Mouse (Mus musculus) olfactory bulb, adult 2 months (tissue): ENCODE data around the gene Scyl3. TPM values are rescaled to one million over a fixed set of nuclear protein-coding genes. Genes with fewer than 3 reads are reported as not detected.

Source experiments
- H3K27ac ChIP-seq: fragments of 200-500 bp; 2 replicates; pipeline ENCODE4 v1.5.1; 2012; ENCODE audit warnings: low read depth, low read length; ENCODE audit not compliant: insufficient read depth
- H3K4me1 ChIP-seq: fragments of 200-500 bp; 2 replicates; pipeline ENCODE4 v1.6.1; 2012; ENCODE audit warnings: low read length; ENCODE audit not compliant: control insufficient read depth, insufficient read depth
- H3K4me3 ChIP-seq: fragments of 200-500 bp; 2 replicates; pipeline ENCODE4 v1.5.1; 2012; ENCODE audit warnings: mild to moderate bottlenecking, low read depth, low read length, moderate library complexity; ENCODE audit not compliant: insufficient read depth
- CTCF ChIP-seq: fragments of 200-500 bp; IDR thresholded peaks from 2 replicates; pipeline ENCODE4 v1.5.1; 2012; ENCODE audit warnings: low read depth, mild to moderate bottlenecking, low read length, moderate library complexity; ENCODE audit not compliant: insufficient read depth
- POLR2A ChIP-seq: fragments of 200-500 bp; IDR thresholded peaks from 2 replicates; pipeline ENCODE4 v1.6.1; 2012; ENCODE audit warnings: mild to moderate bottlenecking, low read depth, low read length, moderate library complexity; ENCODE audit not compliant: insufficient read depth
- WGBS: fragments of 180-500 bp; shearing (Covaris S2); methylation state at CpG from one replicate; pipeline ENCODE4 v1.1.7; 2018; 5-methylcytosine and 5-hydroxymethylcytosine counted together
- polyA plus RNA-seq: library from polyadenylated mRNA; stranded (reverse); fragments of >200 nt; gene quantifications from 2 replicates; pipeline ENCODE4 v1.2.4, GENCODE M21; 2012; ENCODE audit warnings: low replicate concordance; ENCODE audit not compliant: missing spikeins, insufficient read depth, insufficient read length

Scyl3 gene
- polyA plus RNA-seq, 1 experiment: not detected

- Histone ChIP-seq H3K4me3 (no peak overlapping the region), H3K4me1 (no peaks in the 10 kb centered on the region), H3K27ac (no peak overlapping the region)
- TF ChIP-seq CTCF: no peak
- TF ChIP-seq POLR2A: no peak
- 61% methylated on average over 11 of the region's 11 CpGs for WGBS
These were observed 20.5 kb upstream of the Scyl3 start for GRCm38 (mm10) chr1:163908389-163908788.

- H3K27ac ChIP-seq: no peak overlapping the region
- no peaks in the 10 kb centered on the region for H3K4me1 ChIP-seq
- no peak overlapping the region for H3K4me3 ChIP-seq
- WGBS: 9% methylated on average over 2 of the region's 2 CpGs
- TF ChIP-seq POLR2A (no peak), CTCF (no peak)
These were observed 18.6 kb upstream of the Scyl3 start for GRCm38 (mm10) chr1:163910343-163910742.

- WGBS: 93% methylated on average over 9 of the region's 9 CpGs
- no peak for TF ChIP-seq POLR2A
- no peak overlapping the region for H3K4me3 ChIP-seq
- no peaks in the 10 kb centered on the region for H3K4me1 ChIP-seq
- no peak overlapping the region for H3K27ac ChIP-seq
These were observed 18.1 kb upstream of the Scyl3 start for GRCm38 (mm10) chr1:163910785-163911184.

- no peak overlapping the region for H3K4me3 ChIP-seq
- no peaks in the 10 kb centered on the region for H3K4me1 ChIP-seq
- no peak overlapping the region for H3K27ac ChIP-seq
- no peak for TF ChIP-seq CTCF
- no peak for TF ChIP-seq POLR2A
- WGBS: 92% methylated on average over 11 of the region's 11 CpGs
These were observed 16.9 kb upstream of the Scyl3 start for GRCm38 (mm10) chr1:163911981-163912380.

GRCm38 (mm10) chr1:163917349-163918160 is 11.3 kb upstream of the Scyl3 start:
- TF ChIP-seq POLR2A (no peak), CTCF (no peak)
- Histone ChIP-seq H3K27ac (no peak overlapping the region), H3K4me3 (no peak overlapping the region), H3K4me1 (no peaks in the 10 kb centered on the region)
- WGBS: 96% methylated on average over 5 of the region's 5 CpGs

- H3K4me1 ChIP-seq: no peaks in the 10 kb centered on the region
- 74% methylated on average over 8 of the region's 8 CpGs for WGBS
- H3K4me3 ChIP-seq: no peak overlapping the region
- TF ChIP-seq CTCF: no peak
- TF ChIP-seq POLR2A: no peak
- no peak overlapping the region for H3K27ac ChIP-seq
These were observed 4.8 kb upstream of the Scyl3 start for GRCm38 (mm10) chr1:163924093-163924492.

- TF ChIP-seq CTCF: no peak
- peak; percentile 38 for TF ChIP-seq POLR2A
- under 1% methylated on average over 77 of the region's 77 CpGs for WGBS
- peak overlapping the region; percentile 92 for H3K27ac ChIP-seq
- peaks cover 9% of the 10 kb centered on the region for H3K4me1 ChIP-seq
- H3K4me3 ChIP-seq: peak overlapping the region; percentile 96
These were observed 947 bp downstream of the Scyl3 start for GRCm38 (mm10) chr1:163929636-163930457.

- Histone ChIP-seq H3K4me1 (peaks cover 9% of the 10 kb centered on the region), H3K4me3 (peak overlapping the region; percentile 96), H3K27ac (no peak overlapping the region)
- TF ChIP-seq POLR2A (no peak), CTCF (no peak)
- WGBS: 5% methylated on average over 12 of the region's 12 CpGs
These were observed 1.5 kb downstream of the Scyl3 start for GRCm38 (mm10) chr1:163930458-163930794.

GRCm38 (mm10) chr1:163931801-163932200 is 2.9 kb downstream of the Scyl3 start:
- Histone ChIP-seq H3K4me1 (peaks cover 9% of the 10 kb centered on the region), H3K4me3 (no peak overlapping the region), H3K27ac (no peak overlapping the region)
- no peak for TF ChIP-seq CTCF
- TF ChIP-seq POLR2A: no peak
- 87% methylated on average over 8 of the region's 8 CpGs for WGBS
